Mouse (Mus musculus) hindbrain, embryonic 13.5 days (tissue): ENCODE results near the gene Cers5. TPM values are rescaled to one million over a fixed set of nuclear protein-coding genes. Genes with fewer than 3 reads are reported as not detected.
A peak's percentile ranks its signal among the peaks of the same experiment; 100 is the strongest.

ENCODE experiments used
- ATAC-seq: fragments of 200-750 bp; cut with Nextera tagmentation; 2 replicates; pipeline ENCODE4 v1.8.0; 2017; ENCODE audit warnings: moderate TSS enrichment; ENCODE audit not compliant: low FRiP score
- H3K27ac ChIP-seq: fragments of 300-500 bp; sonication (generic); 2 replicates; pipeline ENCODE4 v1.5.1; 2015; ENCODE audit warnings: inconsistent platforms, mild to moderate bottlenecking, moderate library complexity
- H3K27me3 ChIP-seq: fragments of 300-500 bp; sonication (generic); 2 replicates; pipeline ENCODE4 v1.6.1; 2015; ENCODE audit warnings: mild to moderate bottlenecking, inconsistent platforms
- H3K36me3 ChIP-seq: fragments of 300-500 bp; sonication (generic); 2 replicates; pipeline ENCODE4 v1.6.1; 2015; ENCODE audit warnings: mild to moderate bottlenecking, inconsistent platforms
- H3K4me1 ChIP-seq: fragments of 300-500 bp; sonication (generic); replicated peaks from 2 replicates; pipeline ENCODE4 v1.6.1; 2015; ENCODE audit warnings: inconsistent platforms
- H3K4me2 ChIP-seq: fragments of 300-500 bp; sonication (generic); 2 replicates; pipeline ENCODE4 v1.6.1; 2015; ENCODE audit warnings: inconsistent platforms, mild to moderate bottlenecking, moderate library complexity
- H3K4me3 ChIP-seq: fragments of 300-500 bp; sonication (generic); 2 replicates; pipeline ENCODE4 v1.5.1; 2015; ENCODE audit warnings: mild to moderate bottlenecking, inconsistent platforms
- H3K9ac ChIP-seq: fragments of 300-500 bp; sonication (generic); 2 replicates; pipeline ENCODE4 v1.6.1; 2015; ENCODE audit warnings: mild to moderate bottlenecking, inconsistent platforms
- H3K9me3 ChIP-seq: fragments of 300-500 bp; sonication (generic); 2 replicates; pipeline ENCODE4 v1.6.1; 2016; ENCODE audit warnings: inconsistent platforms
- WGBS: fragments of 180-500 bp; shearing (Covaris S2); methylation state at CpG from one replicate; pipeline ENCODE4 v1.1.7; 2015; 5-methylcytosine and 5-hydroxymethylcytosine counted together
- polyA plus RNA-seq: library from polyadenylated mRNA; unstranded; fragments of >200 nt; fragmentation: Nextera tagmentation; extraction: Ambion mirVana; gene quantifications from 2 replicates; pipeline ENCODE4 v1.2.1, GENCODE M21; 2015

Gene Cers5
- polyA plus RNA-seq, 1 experiment from 2014 or later: 74.3 TPM

DNA sequence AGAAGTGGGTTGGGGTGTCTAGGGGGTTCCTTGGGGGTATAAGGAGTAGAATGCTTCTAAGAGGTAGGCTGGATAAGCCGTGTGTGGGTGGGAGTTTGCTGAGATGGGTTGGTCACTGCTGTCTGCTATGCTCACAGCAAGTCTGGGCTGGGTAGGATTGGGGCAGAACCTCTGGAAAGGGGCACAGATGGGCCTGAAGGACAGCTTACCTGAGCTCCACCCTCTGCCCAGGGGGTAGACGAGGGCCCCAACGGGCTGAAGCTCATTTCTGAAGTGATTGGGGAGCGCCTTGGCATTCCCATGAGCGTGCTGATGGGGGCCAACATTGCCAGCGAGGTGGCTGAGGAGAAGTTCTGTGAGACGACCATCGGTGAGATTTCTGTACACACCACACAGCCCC lies 52.8 kb downstream of the Cers5 start:
- H3K27me3 ChIP-seq: no peaks in the 10 kb centered on the region
- H3K9ac ChIP-seq: no peak overlapping the region
- 90% methylated on average over 8 of the region's 8 CpGs for WGBS
- H3K36me3 ChIP-seq: peaks cover 61% of the 10 kb centered on the region
- no peak for ATAC-seq
- no peaks in the 10 kb centered on the region for H3K9me3 ChIP-seq
- no peak overlapping the region for H3K4me3 ChIP-seq
- peaks cover 53% of the 10 kb centered on the region for H3K4me1 ChIP-seq
- H3K27ac ChIP-seq: no peak overlapping the region
- no peak overlapping the region for H3K4me2 ChIP-seq

DNA sequence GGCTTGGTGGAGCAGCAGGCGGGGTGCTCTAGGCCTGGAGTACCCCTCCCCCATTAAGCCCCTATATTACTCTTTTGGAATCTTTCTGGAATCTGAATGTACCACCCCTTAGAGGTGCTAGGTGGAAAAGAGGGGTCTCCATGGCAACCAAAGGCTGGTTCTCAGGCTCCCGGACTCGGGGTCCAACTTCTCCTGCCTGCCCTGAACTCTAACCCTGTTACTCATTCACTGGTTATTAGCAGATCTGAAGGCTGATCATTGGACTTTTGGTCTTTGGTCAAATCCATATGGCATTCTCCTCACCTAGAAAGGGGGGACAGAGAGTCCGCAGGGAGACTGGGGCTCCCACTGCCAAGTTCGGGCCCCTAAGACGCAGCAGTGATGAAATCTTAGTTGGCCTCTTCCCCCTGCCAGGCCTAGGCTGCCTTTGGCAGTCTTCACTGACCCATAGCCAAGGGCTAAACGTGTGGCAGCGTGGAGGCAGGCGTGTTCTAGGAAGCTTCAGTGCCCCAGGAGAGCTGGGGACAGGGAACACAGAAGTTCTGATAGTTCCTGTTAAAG lies 54.1 kb downstream of the Cers5 start:
- no peak for ATAC-seq
- Histone ChIP-seq H3K9ac (no peak overlapping the region), H3K27ac (no peak overlapping the region), H3K36me3 (peaks cover 69% of the 10 kb centered on the region), H3K27me3 (no peaks in the 10 kb centered on the region), H3K4me2 (no peak overlapping the region), H3K4me3 (no peak overlapping the region), H3K9me3 (no peaks in the 10 kb centered on the region), H3K4me1 (peaks cover 49% of the 10 kb centered on the region)
- WGBS: 83% methylated on average over 9 of the region's 9 CpGs

DNA sequence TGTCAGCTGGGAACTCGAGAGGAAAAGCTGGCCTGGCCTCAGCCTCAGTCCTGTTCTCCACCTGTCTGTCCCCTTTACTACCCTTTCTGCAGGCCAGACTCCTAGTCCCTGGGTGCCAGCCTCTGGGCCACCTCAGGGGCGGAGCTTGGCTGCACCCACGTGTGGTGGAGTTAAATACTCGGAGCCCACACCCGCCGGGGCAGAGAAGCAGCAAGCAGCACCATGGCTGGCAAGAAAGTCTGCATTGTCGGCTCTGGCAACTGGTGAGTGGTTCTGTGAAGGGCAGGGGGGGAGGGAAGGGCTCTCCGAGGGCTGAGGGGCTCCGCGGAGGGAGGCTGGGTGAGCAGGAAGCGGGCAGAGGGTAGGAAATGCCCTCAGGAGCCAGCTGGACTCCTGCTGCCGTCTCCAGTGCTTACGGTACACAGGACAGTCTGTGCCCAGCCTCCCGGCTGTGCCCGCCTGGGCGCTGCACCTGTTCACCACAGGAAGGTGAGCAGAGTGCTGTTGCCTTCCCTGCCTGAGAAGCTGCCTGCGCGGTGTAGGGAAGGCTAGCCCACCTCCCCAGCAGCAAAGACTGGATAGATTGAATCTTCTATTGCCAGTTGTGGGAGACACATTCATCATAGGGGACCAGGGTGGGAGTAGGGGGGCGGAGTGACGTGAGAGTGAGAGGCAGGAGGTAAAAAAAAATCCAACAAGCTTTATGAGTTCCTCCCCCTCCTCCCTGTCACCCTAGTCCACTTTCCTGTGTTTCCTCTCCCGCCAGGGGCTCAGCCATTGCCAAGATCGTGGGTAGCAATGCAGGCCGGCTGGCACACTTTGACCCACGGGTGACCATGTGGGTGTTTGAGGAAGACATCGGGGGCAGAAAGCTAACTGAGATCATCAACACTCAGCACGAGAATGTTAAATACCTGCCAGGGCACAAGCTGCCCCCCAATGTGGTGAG lies 55.0 kb downstream of the Cers5 start, which contains the start of gene Gpd1:
Gene Gpd1, plus strand, starts transcription at position 130 of the 949 bp plus-strand sequence.
- H3K4me1 ChIP-seq: peaks cover 49% of the 10 kb centered on the region
- WGBS: 61% methylated on average over 26 of the region's 26 CpGs
- no peaks in the 10 kb centered on the region for H3K9me3 ChIP-seq
- peaks cover 70% of the 10 kb centered on the region for H3K36me3 ChIP-seq
- H3K4me2 ChIP-seq: no peak within 1 kb of the TSS
- peak within 1 kb of the TSS; percentile 83 for H3K27ac ChIP-seq
- no peak for ATAC-seq
- H3K27me3 ChIP-seq: no peaks in the 10 kb centered on the region
- no peak within 1 kb of the TSS for H3K9ac ChIP-seq
- no peak within 1 kb of the TSS for H3K4me3 ChIP-seq

DNA sequence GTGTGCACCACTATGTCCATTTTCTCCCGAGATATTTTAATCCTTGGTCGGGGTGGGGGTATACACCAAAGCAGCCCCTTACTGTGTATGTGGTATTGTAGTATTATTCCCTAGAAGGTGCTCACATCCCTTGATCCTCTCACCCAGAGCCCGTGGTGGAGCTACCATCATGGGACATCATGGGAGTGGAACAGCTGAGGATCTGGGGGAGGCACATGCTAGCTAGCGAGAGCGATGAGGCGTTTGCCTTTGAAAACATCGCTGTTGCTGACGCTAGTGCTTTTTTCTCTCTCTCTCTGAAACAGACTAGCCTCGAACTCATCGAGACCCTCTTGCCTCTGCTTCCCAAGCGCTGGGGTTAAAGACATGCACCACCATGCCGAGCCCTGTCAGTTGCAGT lies 55.9 kb downstream of the Cers5 start:
- H3K27me3 ChIP-seq: no peaks in the 10 kb centered on the region
- no peak overlapping the region for H3K9ac ChIP-seq
- H3K27ac ChIP-seq: no peak overlapping the region
- H3K36me3 ChIP-seq: peaks cover 70% of the 10 kb centered on the region
- H3K9me3 ChIP-seq: no peaks in the 10 kb centered on the region
- H3K4me1 ChIP-seq: peaks cover 53% of the 10 kb centered on the region
- no peak for ATAC-seq
- H3K4me2 ChIP-seq: no peak overlapping the region
- no peak overlapping the region for H3K4me3 ChIP-seq
- 81% methylated on average over 12 of the region's 12 CpGs for WGBS

DNA sequence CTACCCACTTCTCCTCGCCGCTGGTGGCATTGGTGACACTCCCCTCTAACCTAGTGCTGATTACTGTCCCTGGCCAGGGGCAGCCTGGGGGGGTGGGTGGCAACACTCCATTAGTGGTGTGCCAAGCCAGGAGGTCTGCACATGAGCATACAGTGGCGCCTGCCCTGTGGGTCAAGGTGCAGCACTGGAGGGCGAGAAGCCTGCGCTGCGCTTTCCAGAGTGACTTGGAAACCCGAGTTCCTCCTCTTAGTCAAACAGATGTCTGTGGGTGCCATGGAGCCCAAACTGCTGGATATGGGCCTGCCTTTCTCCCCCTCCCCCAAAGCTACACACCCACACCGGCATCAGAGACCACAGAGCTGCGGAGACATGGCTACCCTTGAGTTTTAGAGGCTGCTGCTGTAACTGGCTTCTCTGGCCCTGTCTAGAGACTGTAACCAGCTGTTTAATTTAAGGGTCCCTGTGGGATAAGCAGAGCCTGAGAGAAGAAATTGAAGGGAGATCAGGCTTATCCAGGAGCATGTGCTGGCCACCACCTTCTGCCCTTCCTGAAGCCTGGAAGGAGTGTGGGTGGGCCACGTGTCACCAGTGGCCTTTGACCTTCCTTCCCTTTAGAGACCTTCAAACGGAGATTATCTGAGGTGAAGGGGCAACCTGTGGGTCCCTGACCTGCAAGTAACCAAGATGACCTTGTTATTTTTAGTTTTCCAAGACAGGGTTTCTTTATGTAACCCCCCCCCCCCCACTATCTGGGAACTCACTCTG lies 56.5 kb downstream of the Cers5 start:
- Histone ChIP-seq H3K4me1 (peaks cover 53% of the 10 kb centered on the region), H3K4me2 (no peak overlapping the region), H3K36me3 (peaks cover 70% of the 10 kb centered on the region), H3K27ac (peak overlapping the region; percentile 83), H3K9ac (peak overlapping the region; percentile 65), H3K27me3 (no peaks in the 10 kb centered on the region), H3K4me3 (no peak overlapping the region), H3K9me3 (no peaks in the 10 kb centered on the region)
- ATAC-seq: no peak
- WGBS: 70% methylated on average over 11 of the region's 11 CpGs

DNA sequence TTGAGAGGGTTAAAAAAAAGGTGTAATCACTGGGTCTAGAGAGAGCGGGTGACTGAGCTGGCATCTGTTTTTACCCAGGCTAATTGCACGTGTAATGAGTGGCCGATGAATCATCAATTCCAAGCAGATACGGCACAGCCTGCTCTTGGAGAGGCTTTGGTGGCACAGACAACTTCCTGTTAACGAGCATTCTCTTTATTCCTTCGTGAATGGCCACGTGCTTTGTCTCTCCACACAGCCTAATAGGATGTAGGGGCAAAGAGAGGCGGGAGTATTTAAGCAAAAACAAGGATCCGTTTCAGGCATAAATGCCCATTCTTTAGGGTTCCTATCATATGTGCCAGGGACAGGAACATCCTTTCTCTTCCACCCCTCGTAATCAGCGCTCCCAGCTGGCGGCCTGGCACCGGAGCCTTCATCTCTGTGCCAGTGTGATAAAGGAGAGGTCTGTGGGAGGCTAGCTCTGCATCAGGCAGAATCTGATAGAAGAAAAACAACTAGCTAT lies 57.3 kb downstream of the Cers5 start:
- Histone ChIP-seq H3K4me1 (peaks cover 53% of the 10 kb centered on the region), H3K4me3 (no peak overlapping the region), H3K9me3 (no peaks in the 10 kb centered on the region), H3K27ac (peak overlapping the region; percentile 83), H3K4me2 (no peak overlapping the region), H3K9ac (peak overlapping the region; percentile 65; the same call in 1 of the 2 replicates), H3K27me3 (no peaks in the 10 kb centered on the region), H3K36me3 (peaks cover 70% of the 10 kb centered on the region)
- 0 out of 2 replicates have a peak, but pooled peaks have one; percentile 19 for ATAC-seq
- WGBS: 62% methylated on average over 13 of the region's 13 CpGs

DNA sequence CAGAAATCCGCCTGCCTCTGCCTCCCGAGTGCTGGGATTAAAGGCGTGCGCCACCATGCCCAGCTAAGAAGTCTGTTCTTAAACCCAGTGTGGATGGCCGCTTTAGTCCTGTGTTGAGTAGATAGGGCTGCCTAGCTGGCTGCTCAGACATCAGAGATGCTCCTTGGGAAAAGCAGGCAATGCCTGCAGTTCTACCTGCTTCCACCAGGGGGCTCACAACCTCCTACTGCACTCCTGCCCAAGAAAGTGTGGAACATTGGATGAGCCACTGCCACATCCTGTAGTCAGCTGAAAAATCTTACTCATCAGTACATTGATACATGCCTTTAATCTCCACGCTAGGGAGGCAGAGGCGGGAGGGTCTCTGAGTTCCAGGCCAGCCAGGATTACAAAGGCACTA lies 57.8 kb downstream of the Cers5 start:
- H3K9me3 ChIP-seq: no peaks in the 10 kb centered on the region
- H3K27me3 ChIP-seq: no peaks in the 10 kb centered on the region
- H3K4me1 ChIP-seq: peaks cover 53% of the 10 kb centered on the region
- H3K4me2 ChIP-seq: no peak overlapping the region
- H3K4me3 ChIP-seq: no peak overlapping the region
- ATAC-seq: no peak; the same call in 1 of the 2 replicates
- H3K27ac ChIP-seq: peak overlapping the region; percentile 83
- peaks cover 71% of the 10 kb centered on the region for H3K36me3 ChIP-seq
- WGBS: 52% methylated on average over 7 of the region's 7 CpGs
- no peak overlapping the region for H3K9ac ChIP-seq

DNA sequence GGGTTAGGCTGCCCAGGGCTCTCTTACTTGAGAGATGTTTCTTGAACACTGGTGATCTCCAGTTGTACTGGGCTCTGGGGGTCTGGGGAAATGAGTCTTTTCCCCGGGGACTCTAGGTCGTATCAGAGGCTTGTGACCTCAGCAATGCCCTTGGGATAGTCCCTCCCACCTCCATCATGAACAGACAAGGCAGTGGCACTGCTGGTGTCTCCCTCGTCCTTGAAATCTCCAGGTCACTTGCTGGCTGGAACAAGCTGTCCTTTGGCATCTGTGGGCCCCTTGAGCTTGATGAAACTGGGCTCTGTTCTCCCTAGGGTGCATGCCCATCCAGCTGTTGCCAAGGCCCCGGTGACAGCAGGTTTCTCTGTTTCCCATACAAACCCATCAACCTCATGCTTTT lies 58.5 kb downstream of the Cers5 start:
- no peak overlapping the region for H3K4me2 ChIP-seq
- H3K4me1 ChIP-seq: peaks cover 53% of the 10 kb centered on the region
- peak overlapping the region; percentile 49; the same call in 1 of the 2 replicates for H3K9ac ChIP-seq
- H3K27ac ChIP-seq: peak overlapping the region; percentile 83
- 62% methylated on average over 4 of the region's 4 CpGs for WGBS
- H3K4me3 ChIP-seq: no peak overlapping the region
- no peaks in the 10 kb centered on the region for H3K9me3 ChIP-seq
- 0 out of 2 replicates have a peak, but pooled peaks have one; percentile 8 for ATAC-seq
- H3K36me3 ChIP-seq: peaks cover 76% of the 10 kb centered on the region
- H3K27me3 ChIP-seq: no peaks in the 10 kb centered on the region

DNA sequence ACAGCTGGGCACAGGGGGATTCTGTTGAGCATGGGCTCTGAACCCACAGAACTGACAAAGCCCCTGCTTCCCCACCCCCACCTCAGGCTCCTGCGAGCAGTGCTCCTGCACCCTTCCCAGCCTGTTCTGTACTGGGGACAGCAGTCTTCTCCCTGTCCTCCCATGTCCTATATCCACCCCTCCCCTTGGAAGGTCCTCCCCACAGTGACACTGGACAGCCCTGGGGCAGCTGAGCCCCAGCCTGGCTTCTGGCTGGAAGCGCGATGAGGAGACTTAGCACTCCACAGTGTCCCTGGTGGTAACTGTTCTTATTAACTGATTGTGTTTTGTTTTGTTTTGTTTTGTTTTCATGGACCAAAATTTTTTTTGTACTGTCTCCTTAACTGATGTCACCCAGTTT lies 59.1 kb downstream of the Cers5 start:
- H3K27ac ChIP-seq: peak overlapping the region; percentile 83
- no peak overlapping the region for H3K4me2 ChIP-seq
- peaks cover 76% of the 10 kb centered on the region for H3K36me3 ChIP-seq
- peak overlapping the region; percentile 3; the same call in 1 of the 2 replicates for H3K9ac ChIP-seq
- ATAC-seq: 0 out of 2 replicates have a peak, but pooled peaks have one; percentile 30
- H3K4me1 ChIP-seq: peaks cover 53% of the 10 kb centered on the region
- H3K27me3 ChIP-seq: no peaks in the 10 kb centered on the region
- no peak overlapping the region for H3K4me3 ChIP-seq
- 67% methylated on average over 3 of the region's 3 CpGs for WGBS
- no peaks in the 10 kb centered on the region for H3K9me3 ChIP-seq

DNA sequence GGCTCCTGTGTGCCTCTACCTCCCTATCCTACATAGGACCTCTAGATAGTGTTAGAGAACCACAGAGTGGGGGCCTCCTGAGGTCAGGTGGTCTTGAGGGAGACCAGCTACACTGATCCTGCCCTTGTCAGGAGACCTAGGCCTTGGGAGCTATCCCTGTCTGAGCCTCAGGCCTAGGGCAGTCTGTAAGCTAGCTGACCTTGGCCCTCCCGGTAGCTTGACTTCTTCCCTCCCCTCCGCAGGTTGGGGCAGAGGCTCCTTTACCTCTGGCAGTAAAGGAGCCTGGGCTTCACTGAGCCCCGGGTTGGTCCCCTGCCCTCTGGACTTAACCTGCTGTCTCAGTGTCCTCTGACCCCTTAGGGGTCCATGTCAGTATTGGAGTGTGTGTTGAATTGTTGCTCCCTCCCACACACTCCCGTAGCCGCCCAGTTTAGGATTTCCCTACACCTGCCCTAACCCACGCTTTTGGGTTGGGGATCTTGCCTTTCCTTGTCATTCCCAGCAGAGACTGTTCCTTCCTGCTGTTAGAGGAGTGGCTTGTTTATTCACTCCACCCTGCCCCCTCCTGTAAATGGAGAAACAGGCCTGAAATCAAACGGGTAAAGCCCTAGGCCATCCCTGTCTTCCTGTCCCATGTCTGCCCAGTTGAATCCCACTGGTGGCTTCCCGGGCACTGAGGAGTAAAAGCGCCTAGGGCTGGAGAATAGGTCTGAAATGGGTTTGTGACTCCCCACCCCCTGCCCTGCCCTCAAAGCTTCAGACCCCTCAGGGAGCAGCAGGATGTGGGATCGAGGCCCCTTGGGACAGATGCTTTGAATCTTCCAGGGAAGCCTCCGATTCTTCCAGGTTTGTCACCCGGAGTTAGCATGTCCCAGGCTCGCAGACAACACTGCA lies 59.8 kb downstream of the Cers5 start:
- ATAC-seq: no peak
- Histone ChIP-seq H3K9me3 (no peaks in the 10 kb centered on the region), H3K4me1 (peaks cover 48% of the 10 kb centered on the region), H3K4me3 (no peak overlapping the region), H3K27ac (peak overlapping the region; percentile 66), H3K4me2 (no peak overlapping the region), H3K36me3 (peaks cover 78% of the 10 kb centered on the region), H3K27me3 (no peaks in the 10 kb centered on the region), H3K9ac (peak overlapping the region; percentile 19)
- 67% methylated on average over 13 of the region's 13 CpGs for WGBS

DNA sequence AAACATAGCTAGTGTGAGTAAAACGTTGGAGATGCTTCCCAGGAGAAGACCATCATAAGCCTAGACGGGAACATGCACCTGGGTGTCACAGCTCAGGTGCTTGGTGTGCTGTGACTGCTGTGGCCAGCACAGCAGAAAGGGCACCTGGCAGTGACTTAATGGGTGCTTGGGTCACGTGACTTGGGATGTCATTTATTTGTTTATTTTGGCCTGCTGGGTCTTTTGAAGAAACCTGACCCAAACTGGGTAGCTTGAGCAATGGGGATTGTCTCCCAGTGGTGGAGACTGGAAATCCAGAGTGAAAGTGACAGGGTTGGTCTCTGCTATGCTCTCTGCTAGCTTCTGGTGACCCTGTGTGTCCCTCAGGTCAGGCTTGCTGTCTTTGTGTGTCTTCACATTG lies 61.2 kb downstream of the Cers5 start:
- Histone ChIP-seq H3K27ac (no peak overlapping the region), H3K4me1 (peaks cover 36% of the 10 kb centered on the region), H3K4me2 (no peak overlapping the region), H3K4me3 (no peak overlapping the region), H3K9ac (no peak overlapping the region), H3K9me3 (no peaks in the 10 kb centered on the region), H3K27me3 (no peaks in the 10 kb centered on the region), H3K36me3 (peaks cover 92% of the 10 kb centered on the region)
- 71% methylated on average over 3 of the region's 3 CpGs for WGBS
- ATAC-seq: no peak
